Mouse (Mus musculus): ENCODE results near the gene Gm1604a.
"Not testable (repeated sequence)": the region's sequence is repeated elsewhere in the genome, so short reads cannot be mapped to it uniquely, and the experiment has no call there.

GRCm38 (mm10) chr17:7068997-7069539 lies 43.7 kb downstream of the Gm1604a start:
- not testable (repeated sequence) for TF ChIP-seq CTCF (conservative IDR thresholded peaks at IDR 0.05 in 1 of 2, IDR thresholded peaks at IDR 0.05 in 1 of 2; ENCODE audit: low read depth in 2 of 2, low read length in 2 of 2); HCFC1 (IDR thresholded peaks at IDR 0.05; ENCODE audit: low read depth, low read length); TBP (conservative IDR thresholded peaks at IDR 0.05; ENCODE audit: low read depth, low read length); MEF2A (IDR thresholded peaks at IDR 0.05; ENCODE audit: borderline replicate concordance, low read depth, low read length); BHLHE40 (IDR thresholded peaks at IDR 0.05; ENCODE audit: low read depth, low read length); UBTF (IDR thresholded peaks at IDR 0.05; ENCODE audit: low read depth, low read length); USF1 (IDR thresholded peaks at IDR 0.05; ENCODE audit: low read depth, low read length); ETS1 (conservative IDR thresholded peaks at IDR 0.05; ENCODE audit: low read depth, low read length); MAFK (IDR thresholded peaks at IDR 0.05; ENCODE audit: insufficient replicate concordance, low read length); SMC3 (IDR thresholded peaks at IDR 0.05; ENCODE audit: low read depth, low read length); POLR2A (IDR thresholded peaks at IDR 0.05; ENCODE audit: low read depth, low read length)

All from CH12.LX (cell line).